Mouse (Mus musculus): ENCODE data around the gene Dstn. TPM values are rescaled to one million over a fixed set of nuclear protein-coding genes. Genes with fewer than 3 reads are reported as not detected.

Gene Dstn
- polyA plus RNA-seq, 1 experiment = 132 TPM

GRCm38 (mm10) chr2:143969260-143969659 lies 54.1 kb downstream of the Dstn start:
- peaks cover 8% of the 10 kb centered on the region for H3K4me1 ChIP-seq (ENCODE audit: control insufficient read depth, insufficient read depth, low read length)
- TF ChIP-seq CTCF (IDR thresholded peaks at IDR 0.05; ENCODE audit: borderline replicate concordance, insufficient read depth, low read depth, low read length) (no peak), POLR2A (IDR thresholded peaks at IDR 0.05; ENCODE audit: borderline replicate concordance, insufficient read depth, low read length) (no peak)
- no peak for DNase-seq
- WGBS = 79% methylated on average over 7 of the region's 7 CpGs
- H3K27ac ChIP-seq (ENCODE audit: insufficient read depth, low read length) = no peak overlapping the region
- H3K4me3 ChIP-seq (replicated peaks; ENCODE audit: insufficient read depth, low read depth, low read length) = no peak overlapping the region
- no peaks in the 10 kb centered on the region for H3K27me3 ChIP-seq (ENCODE audit: control insufficient read depth, insufficient read depth, low read length)

- no peak for TF ChIP-seq POLR2A (IDR thresholded peaks at IDR 0.05; ENCODE audit: borderline replicate concordance, insufficient read depth, low read length)
- TF ChIP-seq CTCF (IDR thresholded peaks at IDR 0.05; ENCODE audit: borderline replicate concordance, insufficient read depth, low read depth, low read length) = no peak
- DNase-seq = no peak
- H3K27ac ChIP-seq (ENCODE audit: insufficient read depth, low read length) = no peak overlapping the region
- no peak overlapping the region for H3K4me3 ChIP-seq (replicated peaks; ENCODE audit: insufficient read depth, low read depth, low read length)
- H3K27me3 ChIP-seq (ENCODE audit: control insufficient read depth, insufficient read depth, low read length) = no peaks in the 10 kb centered on the region
- 60% methylated on average over 2 of the region's 2 CpGs for WGBS
- peaks cover 8% of the 10 kb centered on the region for H3K4me1 ChIP-seq (ENCODE audit: control insufficient read depth, insufficient read depth, low read length)
Observed at GRCm38 (mm10) chr2:143970841-143971240, 55.7 kb downstream of the Dstn start.

- peaks cover 8% of the 10 kb centered on the region for H3K4me1 ChIP-seq (ENCODE audit: control insufficient read depth, insufficient read depth, low read length)
- H3K27ac ChIP-seq (ENCODE audit: insufficient read depth, low read length) = no peak overlapping the region
- no peaks in the 10 kb centered on the region for H3K27me3 ChIP-seq (ENCODE audit: control insufficient read depth, insufficient read depth, low read length)
- TF ChIP-seq POLR2A (IDR thresholded peaks at IDR 0.05; ENCODE audit: borderline replicate concordance, insufficient read depth, low read length) (no peak), CTCF (IDR thresholded peaks at IDR 0.05; ENCODE audit: borderline replicate concordance, insufficient read depth, low read depth, low read length) (no peak)
- 95% methylated on average over 2 of the region's 2 CpGs for WGBS
- no peak for DNase-seq
- no peak overlapping the region for H3K4me3 ChIP-seq (replicated peaks; ENCODE audit: insufficient read depth, low read depth, low read length)
Observed at GRCm38 (mm10) chr2:143971887-143972286, 56.8 kb downstream of the Dstn start.

GRCm38 (mm10) chr2:143973161-143973560 lies 58.0 kb downstream of the Dstn start:
- Histone ChIP-seq H3K27ac (ENCODE audit: insufficient read depth, low read length) (no peak overlapping the region), H3K4me3 (replicated peaks; ENCODE audit: insufficient read depth, low read depth, low read length) (no peak overlapping the region), H3K27me3 (ENCODE audit: control insufficient read depth, insufficient read depth, low read length) (no peaks in the 10 kb centered on the region), H3K4me1 (ENCODE audit: control insufficient read depth, insufficient read depth, low read length) (peaks cover 8% of the 10 kb centered on the region)
- WGBS = 28% methylated on average over 7 of the region's 7 CpGs
- DNase-seq = peak; percentile 61 to 71
- TF ChIP-seq POLR2A (IDR thresholded peaks at IDR 0.05; ENCODE audit: borderline replicate concordance, insufficient read depth, low read length) (no peak), CTCF (IDR thresholded peaks at IDR 0.05; ENCODE audit: borderline replicate concordance, insufficient read depth, low read depth, low read length) (no peak)

- DNase-seq = no peak
- WGBS = 96% methylated on average over 5 of the region's 5 CpGs
- Histone ChIP-seq H3K27ac (ENCODE audit: insufficient read depth, low read length) (no peak overlapping the region), H3K4me3 (replicated peaks; ENCODE audit: insufficient read depth, low read depth, low read length) (no peak overlapping the region), H3K27me3 (ENCODE audit: control insufficient read depth, insufficient read depth, low read length) (no peaks in the 10 kb centered on the region), H3K4me1 (ENCODE audit: control insufficient read depth, insufficient read depth, low read length) (peaks cover 8% of the 10 kb centered on the region)
- TF ChIP-seq CTCF (IDR thresholded peaks at IDR 0.05; ENCODE audit: borderline replicate concordance, insufficient read depth, low read depth, low read length) (no peak), POLR2A (IDR thresholded peaks at IDR 0.05; ENCODE audit: borderline replicate concordance, insufficient read depth, low read length) (no peak)
Observed at GRCm38 (mm10) chr2:143975146-143975649, 60.1 kb downstream of the Dstn start.

- peaks cover 4% of the 10 kb centered on the region for H3K4me1 ChIP-seq (ENCODE audit: control insufficient read depth, insufficient read depth, low read length)
- DNase-seq = no peak
- no peak overlapping the region for H3K27ac ChIP-seq (ENCODE audit: insufficient read depth, low read length)
- TF ChIP-seq POLR2A (IDR thresholded peaks at IDR 0.05; ENCODE audit: borderline replicate concordance, insufficient read depth, low read length) (no peak), CTCF (IDR thresholded peaks at IDR 0.05; ENCODE audit: borderline replicate concordance, insufficient read depth, low read depth, low read length) (no peak)
- H3K4me3 ChIP-seq (replicated peaks; ENCODE audit: insufficient read depth, low read depth, low read length) = no peak overlapping the region
- 89% methylated on average over 8 of the region's 8 CpGs for WGBS
- no peaks in the 10 kb centered on the region for H3K27me3 ChIP-seq (ENCODE audit: control insufficient read depth, insufficient read depth, low read length)
Observed at GRCm38 (mm10) chr2:143978444-143979147, 63.5 kb downstream of the Dstn start.

- WGBS = 35% methylated on average over 6 of the region's 6 CpGs
- Histone ChIP-seq H3K4me3 (replicated peaks; ENCODE audit: insufficient read depth, low read depth, low read length) (no peak overlapping the region), H3K27me3 (ENCODE audit: control insufficient read depth, insufficient read depth, low read length) (no peaks in the 10 kb centered on the region), H3K27ac (ENCODE audit: insufficient read depth, low read length) (no peak overlapping the region), H3K4me1 (ENCODE audit: control insufficient read depth, insufficient read depth, low read length) (peaks cover 4% of the 10 kb centered on the region)
- peak; percentile 57 to 64 for DNase-seq
- TF ChIP-seq POLR2A (IDR thresholded peaks at IDR 0.05; ENCODE audit: borderline replicate concordance, insufficient read depth, low read length) = no peak
- TF ChIP-seq CTCF (IDR thresholded peaks at IDR 0.05; ENCODE audit: borderline replicate concordance, insufficient read depth, low read depth, low read length) = peak; percentile 77
Observed at GRCm38 (mm10) chr2:143980781-143981398, 65.8 kb downstream of the Dstn start.

GRCm38 (mm10) chr2:143982152-143982551 lies 67.0 kb downstream of the Dstn start:
- WGBS = 80% methylated on average over 4 of the region's 4 CpGs
- H3K4me3 ChIP-seq (replicated peaks; ENCODE audit: insufficient read depth, low read depth, low read length) = no peak overlapping the region
- H3K27ac ChIP-seq (ENCODE audit: insufficient read depth, low read length) = no peak overlapping the region
- peaks cover 4% of the 10 kb centered on the region for H3K4me1 ChIP-seq (ENCODE audit: control insufficient read depth, insufficient read depth, low read length)
- no peaks in the 10 kb centered on the region for H3K27me3 ChIP-seq (ENCODE audit: control insufficient read depth, insufficient read depth, low read length)
- no peak for DNase-seq
- TF ChIP-seq POLR2A (IDR thresholded peaks at IDR 0.05; ENCODE audit: borderline replicate concordance, insufficient read depth, low read length) (no peak), CTCF (IDR thresholded peaks at IDR 0.05; ENCODE audit: borderline replicate concordance, insufficient read depth, low read depth, low read length) (no peak)
